Mouse (Mus musculus) midbrain, embryonic 16.5 days (tissue): ENCODE measurements around the gene Mlst8. TPM values are rescaled to one million over a fixed set of nuclear protein-coding genes. Genes with fewer than 3 reads are reported as not detected.
A peak's percentile ranks its signal among the peaks of the same experiment; 100 is the strongest.

Source experiments
- ATAC-seq: fragments of 200-750 bp; cut with Nextera tagmentation; 2 replicates; pipeline ENCODE4 v1.8.0; 2017; ENCODE audit warnings: moderate TSS enrichment
- H3K27ac ChIP-seq: fragments of 300-500 bp; sonication (generic); 2 replicates; pipeline ENCODE4 v1.5.1; 2014; ENCODE audit warnings: mild to moderate bottlenecking, low read length, mixed read lengths
- H3K27me3 ChIP-seq: fragments of 300-500 bp; sonication (generic); 2 replicates; pipeline ENCODE4 v1.6.1; 2014; ENCODE audit warnings: low read depth, low read length, mixed read lengths; ENCODE audit not compliant: control insufficient read depth, insufficient read depth
- H3K36me3 ChIP-seq: fragments of 300-500 bp; sonication (generic); 2 replicates; pipeline ENCODE4 v1.6.1; 2014; ENCODE audit warnings: mild to moderate bottlenecking, low read length, moderate library complexity, mixed read lengths; ENCODE audit not compliant: control insufficient read depth, insufficient read depth
- H3K4me1 ChIP-seq: fragments of 300-500 bp; sonication (generic); 2 replicates; pipeline ENCODE4 v1.6.1; 2014; ENCODE audit warnings: mild to moderate bottlenecking, low read length, mixed read lengths; ENCODE audit not compliant: control insufficient read depth, insufficient read depth
- H3K4me2 ChIP-seq: fragments of 300-500 bp; sonication (generic); 2 replicates; pipeline ENCODE4 v1.6.1; 2014; ENCODE audit warnings: mild to moderate bottlenecking, low read length, mixed read lengths
- H3K4me3 ChIP-seq: fragments of 300-500 bp; sonication (generic); 2 replicates; pipeline ENCODE4 v1.5.1; 2014; ENCODE audit warnings: low read depth, mild to moderate bottlenecking, low read length, moderate library complexity, mixed read lengths
- H3K9ac ChIP-seq: fragments of 300-500 bp; sonication (generic); 2 replicates; pipeline ENCODE4 v1.6.1; 2014; ENCODE audit warnings: low read depth, low read length, mixed read lengths
- H3K9me3 ChIP-seq: fragments of 300-500 bp; sonication (generic); replicated peaks from 2 replicates; pipeline ENCODE4 v1.6.1; 2014; ENCODE audit warnings: mild to moderate bottlenecking, low read length, mixed read lengths; ENCODE audit not compliant: control insufficient read depth, poor library complexity, severe bottlenecking
- WGBS: fragments of 180-500 bp; shearing (Covaris S2); extraction: QIAGEN DNeasy Blood & Tissue Kit; methylation state at CpG from one replicate; pipeline ENCODE4 v1.1.7; 2014; 5-methylcytosine and 5-hydroxymethylcytosine counted together
- polyA plus RNA-seq: library from polyadenylated mRNA; unstranded; fragments of >200 nt; fragmentation: Nextera tagmentation; extraction: Ambion mirVana; gene quantifications from 2 replicates; pipeline ENCODE4 v1.2.1, GENCODE M21; 2015

Mlst8 gene
- polyA plus RNA-seq, 1 experiment from 2014 or later: 37.2 TPM

DNA sequence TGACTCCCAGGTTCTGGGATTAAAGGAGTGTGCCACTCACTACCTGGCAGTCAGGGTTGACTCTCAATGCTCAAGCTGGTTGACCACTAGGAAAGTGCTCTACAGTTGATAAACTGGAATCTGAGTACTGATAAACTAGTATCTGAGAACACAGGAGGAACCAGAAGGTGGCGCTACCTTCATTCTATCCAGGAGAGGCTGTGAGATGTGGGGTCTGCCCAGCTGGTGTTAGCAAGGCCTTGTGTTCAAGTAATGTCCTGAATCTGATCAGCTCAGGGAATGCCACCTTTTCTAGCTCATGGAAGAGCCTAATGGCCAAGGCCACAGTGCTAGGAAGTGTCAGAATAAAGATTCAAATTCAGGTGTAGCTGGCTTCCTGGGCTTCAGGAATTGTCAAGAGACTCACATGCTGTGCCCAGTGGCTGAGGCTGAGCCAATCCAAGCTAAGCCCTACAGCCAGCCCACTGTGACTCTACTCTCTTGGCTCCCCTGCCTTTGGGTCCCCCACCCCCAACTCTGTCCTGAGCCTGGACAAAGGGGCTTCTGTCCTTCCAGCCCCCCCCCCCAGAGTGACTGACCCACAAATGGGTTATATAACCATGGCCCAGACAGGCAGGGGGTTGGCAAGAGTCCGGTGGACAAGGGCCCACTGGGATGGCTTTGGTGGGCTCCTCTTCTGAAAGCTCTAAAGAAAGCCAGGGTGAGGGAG lies 15.9 kb upstream of the Mlst8 start:
- Histone ChIP-seq H3K4me2 (no peak overlapping the region), H3K4me1 (peaks cover 19% of the 10 kb centered on the region), H3K27ac (no peak overlapping the region; the same call in 1 of the 2 replicates), H3K36me3 (peaks cover 21% of the 10 kb centered on the region), H3K27me3 (no peaks in the 10 kb centered on the region), H3K9me3 (no peaks in the 10 kb centered on the region), H3K4me3 (no peak overlapping the region), H3K9ac (0 out of 2 replicates have a peak overlapping the region, but pooled peaks have one; percentile 22)
- 44% methylated on average over 2 of the region's 2 CpGs for WGBS
- no peak for ATAC-seq

DNA sequence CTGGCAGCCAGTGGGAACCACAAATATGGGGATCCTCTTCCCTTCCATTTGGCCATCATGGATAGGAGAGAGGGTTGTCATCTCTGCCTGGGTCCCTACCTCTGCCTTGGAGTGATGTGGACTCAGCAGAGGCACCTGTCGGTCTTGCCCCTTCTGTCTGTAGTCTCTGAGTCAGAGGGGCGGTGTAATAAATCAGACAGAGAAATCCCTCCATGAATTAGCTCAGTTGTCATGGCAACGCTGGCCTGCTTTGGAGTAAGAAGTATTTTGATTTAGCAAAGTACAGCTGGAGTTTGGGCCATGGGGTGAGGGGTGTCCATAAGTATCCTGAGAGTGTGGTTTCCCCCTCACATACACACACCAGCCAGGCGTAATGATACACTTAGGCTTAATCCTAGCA lies 11.5 kb upstream of the Mlst8 start:
- no peaks in the 10 kb centered on the region for H3K27me3 ChIP-seq
- H3K4me2 ChIP-seq: peak overlapping the region; percentile 93
- H3K27ac ChIP-seq: peak overlapping the region; percentile 85
- H3K9me3 ChIP-seq: no peaks in the 10 kb centered on the region
- H3K4me3 ChIP-seq: peak overlapping the region; percentile 59
- peaks cover 34% of the 10 kb centered on the region for H3K4me1 ChIP-seq
- H3K36me3 ChIP-seq: no peaks in the 10 kb centered on the region
- ATAC-seq: no peak
- WGBS: 48% methylated on average over 4 of the region's 4 CpGs
- H3K9ac ChIP-seq: peak overlapping the region; percentile 82

DNA sequence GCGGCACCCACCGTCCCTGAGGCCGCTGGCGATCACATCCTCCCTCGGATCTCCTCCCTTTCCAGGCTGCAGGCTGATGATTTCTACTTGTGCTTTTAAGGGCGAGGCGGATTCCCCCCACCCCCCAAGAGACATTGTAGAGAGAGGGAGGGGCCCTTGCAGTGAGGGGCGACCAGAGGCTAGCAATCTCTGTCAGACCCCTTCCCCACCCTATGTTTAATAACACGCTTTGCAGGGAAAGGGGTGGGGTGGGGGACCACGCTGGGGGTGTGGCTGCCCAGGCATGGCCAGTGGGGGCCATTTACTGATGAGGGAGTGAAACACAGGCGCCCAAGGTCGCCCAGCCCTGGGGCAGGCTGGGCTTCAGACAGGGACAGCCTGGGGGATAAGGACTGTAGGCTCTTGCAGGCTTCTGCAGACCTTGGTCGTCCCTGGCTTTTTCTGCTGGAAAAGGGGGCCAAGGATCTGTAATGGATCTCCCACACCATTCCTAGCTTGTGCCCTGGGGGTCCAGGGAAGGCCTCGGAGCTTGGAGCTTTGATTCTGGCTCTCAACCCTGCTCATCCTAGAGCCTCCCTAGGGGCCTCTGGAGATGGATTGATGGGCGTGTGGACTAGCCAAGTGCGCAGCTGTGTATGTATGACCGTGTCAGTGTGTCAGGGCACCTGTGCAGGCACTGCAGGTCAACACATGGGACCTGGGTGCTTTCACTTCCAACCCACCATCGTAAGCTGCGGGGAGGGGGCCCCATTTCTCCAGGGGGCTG lies 10.6 kb upstream of the Mlst8 start:
- H3K4me1 ChIP-seq: peaks cover 37% of the 10 kb centered on the region
- H3K4me3 ChIP-seq: peak overlapping the region; percentile 59
- 11% methylated on average over 18 of the region's 19 CpGs for WGBS
- no peaks in the 10 kb centered on the region for H3K36me3 ChIP-seq
- no peaks in the 10 kb centered on the region for H3K9me3 ChIP-seq
- peak overlapping the region; percentile 93 for H3K4me2 ChIP-seq
- ATAC-seq: peak; percentile 26
- H3K27ac ChIP-seq: peak overlapping the region; percentile 85
- no peaks in the 10 kb centered on the region for H3K27me3 ChIP-seq
- H3K9ac ChIP-seq: peak overlapping the region; percentile 82

DNA sequence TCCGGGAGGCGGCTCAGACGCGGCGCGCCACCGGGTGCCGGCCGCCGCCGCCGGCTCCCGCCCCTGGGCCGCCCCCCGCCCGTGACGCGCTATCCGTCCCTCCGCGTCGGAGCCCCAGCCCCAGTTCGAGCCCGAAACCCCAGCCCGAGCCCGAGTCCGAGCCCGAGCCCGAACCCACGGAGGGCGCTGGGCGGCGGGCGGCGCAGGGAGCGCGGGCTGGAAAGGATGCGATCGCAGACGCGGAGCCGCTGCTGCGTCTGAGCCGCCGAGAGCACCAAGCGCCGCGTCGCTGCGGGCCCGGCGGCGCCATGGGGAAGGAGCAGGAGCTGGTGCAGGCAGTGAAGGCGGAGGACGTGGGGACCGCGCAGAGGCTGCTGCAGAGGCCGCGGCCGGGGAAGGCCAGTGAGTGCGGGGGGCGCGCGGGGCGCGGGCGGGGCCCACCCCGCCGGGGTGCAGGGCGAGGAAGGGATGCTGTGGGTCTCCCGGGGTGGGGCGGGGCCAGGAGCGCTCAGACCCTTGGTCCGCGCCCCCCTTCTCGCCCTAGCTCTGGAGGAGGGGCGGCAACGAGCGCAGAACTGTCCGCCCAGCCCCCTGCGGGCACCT lies 9.9 kb upstream of the Mlst8 start:
- peak; percentile 81 for ATAC-seq
- WGBS: under 1% methylated on average over 28 of the region's 81 CpGs
- Histone ChIP-seq H3K9ac (peak overlapping the region; percentile 82), H3K36me3 (no peaks in the 10 kb centered on the region), H3K9me3 (no peaks in the 10 kb centered on the region), H3K27ac (peak overlapping the region; percentile 85), H3K4me1 (peaks cover 35% of the 10 kb centered on the region), H3K4me2 (peak overlapping the region; percentile 93), H3K27me3 (no peaks in the 10 kb centered on the region), H3K4me3 (peak overlapping the region; percentile 59)

DNA sequence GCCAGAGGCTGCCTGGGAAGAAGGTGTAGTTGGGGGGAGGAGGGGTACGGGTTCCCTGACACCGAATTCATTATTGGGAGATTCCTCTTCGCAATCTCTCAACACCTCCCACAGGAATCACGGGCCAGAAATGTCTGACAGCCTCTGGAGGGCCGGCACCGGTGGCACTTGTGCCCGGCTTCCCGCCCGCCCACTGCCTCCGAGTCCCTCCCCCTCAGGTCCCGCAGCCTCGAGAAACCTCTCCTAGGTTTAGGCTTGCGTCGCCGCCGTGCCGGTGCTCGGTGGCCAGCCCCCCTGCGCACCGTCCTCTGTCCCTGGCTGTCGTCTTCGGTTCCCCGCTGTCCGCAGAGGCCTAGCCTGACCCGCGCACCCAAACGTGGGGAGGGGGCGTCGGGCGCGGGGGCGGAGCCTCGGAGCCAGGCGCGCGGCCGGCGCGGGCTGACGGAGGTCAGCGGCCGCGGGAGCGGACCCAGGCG lies 9.3 kb upstream of the Mlst8 start, which contains the start of gene Caskin1:
Gene Caskin1, plus strand, starts transcription at position 416 of the 476 bp plus-strand sequence.
- ATAC-seq: peak; percentile 73
- no peaks in the 10 kb centered on the region for H3K9me3 ChIP-seq
- H3K4me3 ChIP-seq: peak within 1 kb of the TSS; percentile 59
- H3K4me1 ChIP-seq: peaks cover 35% of the 10 kb centered on the region
- no peaks in the 10 kb centered on the region for H3K27me3 ChIP-seq
- WGBS: under 1% methylated on average over 37 of the region's 45 CpGs
- peak within 1 kb of the TSS; percentile 93 for H3K4me2 ChIP-seq
- H3K27ac ChIP-seq: peak within 1 kb of the TSS; percentile 85
- peak within 1 kb of the TSS; percentile 82 for H3K9ac ChIP-seq
- H3K36me3 ChIP-seq: no peaks in the 10 kb centered on the region

DNA sequence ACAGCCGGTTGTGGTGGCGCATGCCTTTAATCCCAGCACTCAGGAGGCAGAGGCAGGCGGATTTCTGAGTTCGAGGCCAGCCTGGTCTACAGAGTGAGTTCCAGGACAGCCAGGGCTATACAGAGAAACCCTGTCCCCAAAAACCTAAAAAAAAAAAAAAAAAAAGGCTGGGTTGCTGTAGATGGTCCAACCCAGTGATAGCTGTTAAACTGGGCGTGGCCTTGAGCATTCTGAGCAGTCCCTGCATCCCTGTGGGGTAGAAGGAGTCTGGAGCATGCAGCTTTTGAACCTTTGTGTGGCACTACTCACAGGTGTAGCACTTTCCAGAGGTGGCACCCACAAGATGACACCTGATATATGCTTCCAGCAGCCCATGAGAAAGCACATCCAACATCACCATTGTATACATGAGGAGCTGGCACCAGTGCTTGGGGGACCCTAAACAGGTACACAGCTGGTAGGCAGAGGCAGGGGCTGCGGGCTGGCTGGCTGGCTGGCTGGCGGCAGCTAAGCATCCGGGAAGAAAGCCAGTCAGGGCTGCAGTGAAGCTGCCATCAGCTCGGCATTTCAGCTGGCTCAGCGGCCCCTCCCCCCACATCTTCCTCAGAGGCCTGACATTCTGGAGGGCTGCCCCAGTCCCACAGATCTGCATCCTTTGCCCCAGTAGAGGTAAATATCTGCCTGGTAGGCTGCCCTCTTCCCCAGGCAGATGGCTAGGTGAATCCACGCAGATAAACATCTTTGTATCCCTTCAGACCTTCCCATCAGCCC lies 6.4 kb upstream of the Mlst8 start:
- Histone ChIP-seq H3K4me1 (peaks cover 23% of the 10 kb centered on the region), H3K4me3 (no peak overlapping the region), H3K27ac (peak overlapping the region; percentile 52; the same call in 1 of the 2 replicates), H3K9ac (peak overlapping the region; percentile 40), H3K4me2 (no peak overlapping the region), H3K9me3 (no peaks in the 10 kb centered on the region), H3K27me3 (no peaks in the 10 kb centered on the region), H3K36me3 (no peaks in the 10 kb centered on the region)
- ATAC-seq: no peak
- 43% methylated on average over 11 of the region's 11 CpGs for WGBS

DNA sequence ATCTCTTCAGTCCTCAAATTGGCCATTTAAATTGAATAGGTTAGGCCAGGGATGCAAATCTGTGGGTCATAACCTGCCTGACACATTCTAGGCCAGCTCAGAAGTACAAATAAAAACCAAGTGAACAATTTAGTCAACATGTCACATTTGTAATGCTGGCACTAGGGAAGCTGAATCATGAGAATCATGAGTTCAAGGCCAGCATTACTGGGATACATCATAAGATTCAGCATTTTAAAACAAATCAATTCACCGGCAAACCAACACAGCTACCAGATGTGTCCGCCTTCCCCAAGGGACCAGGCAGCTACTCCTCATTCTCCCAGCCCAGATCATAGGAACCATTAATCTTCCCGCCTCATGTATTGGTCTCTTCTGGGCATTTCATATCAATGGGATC lies 4.6 kb upstream of the Mlst8 start:
- ATAC-seq: no peak
- 83% methylated on average over 3 of the region's 3 CpGs for WGBS

DNA sequence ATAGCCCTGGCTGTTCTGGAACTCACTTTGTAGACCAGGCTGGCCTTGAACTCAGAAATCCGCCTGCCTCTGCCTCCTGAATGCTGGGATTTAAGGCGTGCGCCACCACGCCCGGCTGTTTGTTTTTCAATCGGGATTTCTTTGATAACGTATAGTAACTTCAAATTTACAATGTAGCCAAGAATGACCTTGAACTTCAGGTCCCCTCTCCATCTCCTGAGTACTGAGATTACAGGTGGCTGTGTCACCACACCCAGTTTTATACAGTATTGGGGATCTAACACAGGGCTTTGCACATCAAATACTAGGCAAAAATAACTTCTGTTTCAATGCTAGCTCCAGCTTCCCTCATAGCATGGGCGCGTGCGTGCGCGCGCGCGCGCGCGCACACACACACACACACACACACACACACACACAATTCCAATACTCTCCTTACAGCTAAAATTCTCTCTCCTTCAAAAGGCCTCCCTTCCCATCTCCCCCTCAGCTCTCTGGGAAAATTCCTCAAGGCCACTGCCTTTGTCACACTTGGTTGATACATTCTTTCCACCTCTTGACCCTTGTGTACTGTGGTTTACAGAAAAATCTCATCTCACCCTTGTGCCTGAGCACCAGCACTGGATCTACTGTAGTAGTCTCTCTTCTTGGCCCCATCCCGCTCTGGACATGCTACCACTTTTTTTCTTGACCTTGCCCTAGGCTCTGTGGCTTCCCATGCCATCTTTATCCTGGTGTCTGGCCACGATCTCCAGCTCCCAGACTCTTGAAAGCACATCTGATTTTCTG lies 2.3 kb upstream of the Mlst8 start:
- no peak for ATAC-seq
- Histone ChIP-seq H3K27ac (no peak overlapping the region), H3K27me3 (no peaks in the 10 kb centered on the region), H3K4me1 (peaks cover 16% of the 10 kb centered on the region), H3K4me3 (no peak overlapping the region), H3K9ac (no peak overlapping the region), H3K4me2 (no peak overlapping the region), H3K36me3 (peaks cover 10% of the 10 kb centered on the region), H3K9me3 (no peaks in the 10 kb centered on the region)
- WGBS: 95% methylated on average over 20 of the region's 20 CpGs

More for the DNA sequence above, 4.6 kb upstream of the Mlst8 start:
- H3K9me3 ChIP-seq: no peaks in the 10 kb centered on the region
- H3K27me3 ChIP-seq: no peaks in the 10 kb centered on the region
- no peak overlapping the region for H3K4me2 ChIP-seq
- H3K4me3 ChIP-seq: no peak overlapping the region
- H3K9ac ChIP-seq: no peak overlapping the region
- H3K4me1 ChIP-seq: peaks cover 17% of the 10 kb centered on the region
- H3K27ac ChIP-seq: no peak overlapping the region
- no peaks in the 10 kb centered on the region for H3K36me3 ChIP-seq
